Mouse (Mus musculus) mouse trophoblast stem cell (cell line): ENCODE measurements around the gene Pou3f1.

ENCODE experiments used
- in situ Hi-C, 2 experiments: fragments of 300-500 bp; cut with MseI, MboI; formaldehyde crosslinking; loops; 2 replicates in 1 of 2; 3 replicates in 1 of 2; pipeline ENCODE4 v1.15.1; 2025

Pou3f1 gene

GRCm38 (mm10) chr4:124656518-124656853 lies at the start of gene Pou3f1:
Gene Pou3f1 (plus strand): TSS chr4:124656807.
- in situ Hi-C loops = loop anchor here (25.0 kb wide), 3 partner anchors 269 to 694 kb away; no protein-coding TSS in a partner anchor

- in situ Hi-C loops = no loop called here
Measured at GRCm38 (mm10) chr4:124607166-124607565, 49.4 kb upstream of the Pou3f1 start.

GRCm38 (mm10) chr4:124610066-124610465 lies 46.5 kb upstream of the Pou3f1 start:
- in situ Hi-C loops = no loop called here

DNA sequence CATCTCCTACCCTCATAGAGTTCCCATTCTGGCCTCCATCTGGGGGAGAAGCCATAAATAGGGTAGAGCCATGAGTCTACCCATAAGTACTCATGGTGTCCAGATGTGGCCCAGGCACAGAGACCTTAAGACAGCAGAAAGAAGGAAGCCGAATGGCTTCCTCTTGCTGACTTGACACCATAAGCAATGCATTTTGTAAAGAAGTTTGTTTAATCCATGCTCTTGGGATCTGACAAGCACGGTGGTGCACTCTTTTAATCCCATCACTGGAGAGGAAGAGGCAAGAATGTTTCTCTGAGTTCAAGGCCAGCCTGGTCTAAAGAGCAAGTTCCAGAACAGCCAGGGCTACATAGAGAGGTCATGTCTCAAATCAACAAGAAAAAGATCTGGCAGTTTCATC lies 45.9 kb upstream of the Pou3f1 start, which contains the start of gene 3100002H09Rik:
3100002H09Rik (minus strand) TSS at position 101 of the 400 bp plus-strand sequence.
- in situ Hi-C loops = no loop called here

DNA sequence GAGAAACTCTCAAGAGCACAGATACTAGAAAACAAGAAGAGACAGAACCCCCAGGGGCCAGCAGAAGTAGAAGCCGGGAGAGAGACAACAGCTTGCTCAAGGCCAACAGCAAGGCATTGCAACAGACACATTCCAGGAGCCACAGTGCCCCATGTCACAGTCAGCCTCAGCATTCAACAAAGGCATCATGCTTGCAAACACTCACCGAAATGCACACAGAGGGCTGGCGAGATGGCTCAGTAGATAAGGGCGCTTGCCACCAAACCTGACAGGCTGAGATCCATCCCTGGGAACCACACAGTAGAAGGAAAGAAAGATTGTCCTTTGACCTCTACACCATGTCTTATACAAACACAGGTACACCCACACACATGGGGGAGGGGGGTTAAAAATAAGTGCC lies 44.8 kb upstream of the Pou3f1 start:
- in situ Hi-C loops = no loop called here

- in situ Hi-C loops = no loop called here
Measured at GRCm38 (mm10) chr4:124614189-124614588, 42.4 kb upstream of the Pou3f1 start.

DNA sequence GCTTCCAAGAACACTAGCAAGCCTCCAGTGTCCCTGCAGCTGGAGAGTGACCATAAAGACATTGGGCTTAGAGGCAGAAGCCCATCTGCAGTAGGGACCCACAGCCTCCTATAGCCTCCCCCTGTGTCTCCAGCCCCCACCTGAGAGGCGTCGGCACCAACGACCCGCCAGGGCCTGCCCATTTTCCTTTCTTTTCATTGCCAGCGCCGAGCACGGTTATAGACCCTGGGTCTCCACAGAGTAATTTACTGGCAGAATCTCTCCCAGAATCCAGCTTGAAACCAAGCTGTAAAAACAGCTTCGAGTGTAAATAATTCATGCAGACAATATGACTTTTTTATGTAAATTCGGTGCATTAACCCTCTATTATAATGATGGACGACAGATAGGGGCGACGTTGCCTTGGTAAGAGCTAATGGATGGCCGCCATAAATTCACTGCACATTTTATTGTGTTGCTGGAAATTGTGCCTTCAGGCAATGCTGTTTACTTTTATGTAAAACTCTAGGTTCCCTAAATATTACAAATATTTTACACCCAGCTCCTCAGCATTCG lies 41.1 kb upstream of the Pou3f1 start:
- in situ Hi-C loops = no loop called here

- in situ Hi-C loops = no loop called here
Measured at GRCm38 (mm10) chr4:124615986-124616385, 40.6 kb upstream of the Pou3f1 start.

DNA sequence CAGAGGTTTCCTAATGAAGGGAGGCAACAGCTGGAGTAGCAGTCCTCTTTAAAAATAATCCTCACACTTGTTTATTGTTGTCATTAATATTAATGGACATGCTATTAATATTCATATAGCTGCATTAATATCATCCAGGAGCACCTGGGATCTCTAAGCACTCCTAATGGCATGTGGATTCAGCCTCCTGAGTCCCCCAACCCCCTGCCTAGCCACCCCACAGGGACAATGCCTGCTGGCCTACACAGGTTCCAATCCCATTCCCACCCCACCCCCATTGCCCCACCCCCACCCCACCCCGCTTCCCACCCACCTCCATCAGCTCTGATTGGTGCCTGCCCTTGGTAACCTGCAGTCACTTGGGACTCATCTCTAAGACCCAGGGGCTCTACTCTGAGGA lies 40.0 kb upstream of the Pou3f1 start:
- in situ Hi-C loops = no loop called here

DNA sequence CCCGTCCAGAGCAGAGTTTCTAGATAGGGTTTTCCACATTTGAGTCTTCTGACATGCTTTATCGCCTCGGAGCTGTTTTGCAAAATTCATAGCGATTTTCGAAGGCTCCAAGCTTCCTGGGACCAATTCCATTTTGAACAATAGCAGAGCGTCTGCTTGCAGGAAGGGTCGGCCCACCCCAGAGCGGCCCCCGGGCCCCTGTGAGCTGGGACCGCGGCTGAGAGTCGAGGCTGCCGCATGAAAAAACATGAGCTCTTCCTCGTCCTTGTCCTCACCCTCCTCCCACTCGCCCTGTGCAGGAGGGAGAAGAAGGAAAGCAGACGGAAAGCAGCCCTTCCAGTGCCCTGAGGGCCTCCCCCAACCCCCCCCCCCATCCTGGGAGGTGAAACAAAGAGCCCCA lies 38.0 kb upstream of the Pou3f1 start:
- in situ Hi-C loops = no loop called here

DNA sequence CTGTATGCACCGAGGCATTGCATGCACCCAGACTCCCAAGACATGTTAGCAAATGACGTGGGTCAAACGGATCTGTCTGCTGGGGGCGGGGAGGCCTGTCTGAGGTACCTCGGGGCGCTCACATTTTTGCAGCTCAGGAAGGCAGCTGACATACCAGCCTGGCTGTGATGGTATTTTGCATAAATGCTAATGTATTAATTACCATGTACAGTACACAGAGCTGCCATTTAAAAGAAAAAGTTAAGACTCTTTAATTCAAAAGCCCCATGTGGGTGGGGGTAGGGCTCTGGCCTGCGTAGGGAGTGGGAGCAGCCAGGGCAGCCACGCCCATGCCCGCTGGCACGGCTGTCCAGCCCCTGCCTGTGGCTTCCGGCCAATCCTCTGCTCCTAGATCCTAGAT lies 35.2 kb upstream of the Pou3f1 start:
- in situ Hi-C loops = no loop called here

- in situ Hi-C loops = no loop called here
Measured at GRCm38 (mm10) chr4:124622566-124622965, 34.0 kb upstream of the Pou3f1 start.

- in situ Hi-C loops = no loop called here
Measured at GRCm38 (mm10) chr4:124624111-124624581, 32.5 kb upstream of the Pou3f1 start.

DNA sequence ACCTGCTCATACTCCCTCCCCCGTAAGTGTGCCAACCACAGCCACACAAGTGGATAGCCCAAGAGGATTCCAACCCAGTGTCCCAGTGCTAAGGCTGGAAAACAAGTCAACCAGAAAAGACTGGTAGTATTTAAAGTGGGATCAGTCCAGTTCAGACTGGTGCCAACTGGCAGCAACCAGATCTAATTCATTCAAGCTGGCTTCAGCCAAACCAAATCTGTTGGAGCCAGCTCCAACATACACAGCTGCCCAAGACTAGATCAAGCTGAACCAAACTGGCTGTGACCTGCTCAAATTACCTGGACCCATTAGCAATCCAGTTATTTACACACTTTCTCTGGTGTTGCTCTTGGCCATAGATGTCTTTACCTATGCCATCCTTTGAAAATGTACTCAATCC lies 29.8 kb upstream of the Pou3f1 start:
- in situ Hi-C loops = no loop called here

- in situ Hi-C loops = no loop called here
Measured at GRCm38 (mm10) chr4:124631456-124631855, 25.2 kb upstream of the Pou3f1 start.

DNA sequence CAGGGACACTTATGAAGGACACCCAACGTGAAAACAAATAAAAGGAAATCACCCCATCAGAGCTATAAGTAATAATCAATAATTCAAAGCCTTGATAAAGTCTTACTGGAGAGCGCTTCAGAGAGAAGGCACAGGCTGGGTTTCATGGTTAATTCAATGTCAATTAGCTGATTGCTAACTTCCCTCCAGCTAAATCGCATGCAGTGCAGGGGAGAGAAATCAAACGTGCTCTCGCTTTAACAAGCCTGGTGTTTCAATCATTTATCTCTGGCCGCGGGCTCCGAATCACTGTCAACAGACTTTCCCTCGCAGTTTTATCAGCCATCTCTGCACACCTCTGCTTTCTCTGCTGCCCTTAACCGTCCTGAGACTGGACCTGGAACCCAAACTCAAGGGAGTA lies 23.8 kb upstream of the Pou3f1 start:
- in situ Hi-C loops = no loop called here

DNA sequence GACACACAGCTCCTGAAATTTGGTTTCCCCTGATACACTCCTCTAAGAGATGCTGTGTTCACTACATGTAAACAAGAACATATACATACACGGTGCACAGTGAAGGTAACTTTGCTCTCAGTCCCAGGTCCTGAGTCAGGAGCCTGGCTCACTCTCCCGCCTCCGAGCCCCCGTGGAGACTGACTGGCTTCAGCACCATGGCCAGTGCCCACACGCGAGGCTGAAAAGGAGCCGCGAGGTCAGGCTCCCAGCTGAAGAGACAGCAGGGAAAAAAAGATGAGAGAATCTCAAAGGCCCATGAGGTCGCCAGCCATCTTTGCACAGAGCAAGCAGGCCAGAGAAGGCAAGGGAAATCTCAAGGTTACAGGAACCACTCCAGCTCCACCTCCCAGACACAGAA lies 23.3 kb upstream of the Pou3f1 start:
- in situ Hi-C loops = no loop called here

GRCm38 (mm10) chr4:124639715-124640114 lies 16.9 kb upstream of the Pou3f1 start:
- in situ Hi-C loops = no loop called here

GRCm38 (mm10) chr4:124643859-124644258 lies 12.7 kb upstream of the Pou3f1 start:
- in situ Hi-C loops = no loop called here

- in situ Hi-C loops = no loop called here
Measured at GRCm38 (mm10) chr4:124644974-124645433, 11.6 kb upstream of the Pou3f1 start.

- in situ Hi-C loops = no loop called here
Measured at GRCm38 (mm10) chr4:124646591-124646990, 10.0 kb upstream of the Pou3f1 start.

DNA sequence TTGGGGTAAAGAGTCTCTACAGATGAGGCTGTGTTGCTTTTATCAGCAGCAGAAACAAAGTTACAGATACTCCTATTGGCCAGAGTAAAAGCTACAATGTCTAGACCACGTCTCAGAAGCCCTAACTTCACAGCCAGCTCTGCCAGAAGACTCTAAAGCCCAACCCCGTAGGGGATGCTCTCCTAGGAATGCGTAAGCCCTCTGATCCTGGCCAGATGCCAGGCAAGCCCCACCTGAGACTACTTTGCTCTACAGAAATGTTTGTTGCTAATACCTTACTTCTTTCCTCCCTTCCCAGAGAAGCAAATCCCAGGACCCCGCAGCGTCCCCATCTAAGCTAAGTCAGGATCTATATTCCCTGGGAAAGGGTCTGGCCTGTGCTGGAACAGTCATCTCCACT lies 8.7 kb upstream of the Pou3f1 start:
- in situ Hi-C loops = no loop called here

DNA sequence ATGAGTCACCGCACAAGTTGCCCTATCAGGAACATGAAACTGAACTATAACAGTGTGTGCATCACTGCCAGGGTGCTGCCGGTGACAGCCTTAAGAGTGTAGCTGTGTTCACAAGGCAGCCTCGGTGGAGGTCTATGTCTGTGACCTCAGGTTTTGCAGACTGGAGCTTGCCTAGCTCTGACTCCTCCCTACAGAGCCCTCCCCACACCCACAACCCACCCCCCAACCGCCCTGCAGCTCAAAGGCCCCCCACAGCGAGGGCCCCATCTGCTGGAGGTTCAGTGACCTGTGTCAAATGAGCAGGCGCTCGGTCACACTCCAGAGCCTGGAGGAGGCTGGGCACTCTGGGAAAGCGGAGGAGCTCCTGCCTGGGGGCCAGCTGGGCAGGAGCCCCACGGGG lies 3.7 kb upstream of the Pou3f1 start:
- in situ Hi-C loops = loop anchor here (25.0 kb wide), 3 partner anchors 266 to 691 kb away; no protein-coding TSS in a partner anchor
